Mouse (Mus musculus): ENCODE measurements at regions not wholly inside any gene's neighbourhood (a gene's known extent, or its start where the extent isn't known, plus 50 kb on each side); places are given as distances from the start of the nearest gene placed in this dataset.
A peak's percentile ranks its signal among the peaks of the same experiment; 100 is the strongest.
"Not testable (repeated sequence)": the region's sequence is repeated elsewhere in the genome, so short reads cannot be mapped to it uniquely, and the experiment has no call there.

DNA sequence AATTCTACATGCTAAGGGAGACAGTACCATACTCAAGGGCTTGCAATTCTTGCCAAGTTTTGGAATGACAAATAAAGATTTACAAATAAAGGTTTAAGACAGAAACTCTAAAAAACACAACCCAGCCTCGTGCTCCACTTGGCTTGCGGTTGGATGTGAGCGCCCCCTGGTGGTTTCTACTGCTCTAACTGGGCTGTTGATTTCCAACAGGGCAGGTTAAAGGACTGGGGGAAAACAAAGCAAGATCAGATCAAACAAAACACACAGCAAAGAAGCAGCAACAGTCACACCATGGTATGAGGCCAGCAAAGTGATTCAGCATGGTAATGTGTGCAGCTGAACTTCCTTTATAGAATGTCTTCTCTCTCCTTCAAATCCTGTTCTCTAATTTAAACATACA lies 339.2 kb downstream of the Adam3 start:
- DNase-seq: peak; percentile 91

DNA sequence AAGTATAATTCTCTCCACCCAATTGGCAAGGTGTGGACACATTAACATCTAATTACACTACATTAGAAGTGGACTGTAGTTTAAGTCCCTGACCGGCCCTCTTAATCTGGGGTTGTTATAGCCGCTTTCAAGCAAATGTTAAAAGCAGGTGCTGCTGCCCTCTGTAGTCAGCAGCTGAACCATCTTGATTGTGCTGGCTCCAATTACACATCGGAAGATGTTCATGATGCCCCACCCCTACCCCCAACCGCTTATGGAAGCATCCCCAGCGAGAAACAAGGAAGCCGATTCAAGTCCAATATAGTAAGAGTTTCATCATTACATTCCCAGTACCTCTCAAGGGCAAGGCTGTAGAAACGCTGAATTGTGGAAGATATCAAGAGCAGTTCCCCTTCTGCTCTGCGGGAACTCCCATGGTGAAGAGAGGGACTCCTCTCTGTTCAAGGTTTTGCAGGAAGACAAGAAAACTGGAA lies 341.7 kb downstream of the Adam3 start:
- no peak for DNase-seq

DNA sequence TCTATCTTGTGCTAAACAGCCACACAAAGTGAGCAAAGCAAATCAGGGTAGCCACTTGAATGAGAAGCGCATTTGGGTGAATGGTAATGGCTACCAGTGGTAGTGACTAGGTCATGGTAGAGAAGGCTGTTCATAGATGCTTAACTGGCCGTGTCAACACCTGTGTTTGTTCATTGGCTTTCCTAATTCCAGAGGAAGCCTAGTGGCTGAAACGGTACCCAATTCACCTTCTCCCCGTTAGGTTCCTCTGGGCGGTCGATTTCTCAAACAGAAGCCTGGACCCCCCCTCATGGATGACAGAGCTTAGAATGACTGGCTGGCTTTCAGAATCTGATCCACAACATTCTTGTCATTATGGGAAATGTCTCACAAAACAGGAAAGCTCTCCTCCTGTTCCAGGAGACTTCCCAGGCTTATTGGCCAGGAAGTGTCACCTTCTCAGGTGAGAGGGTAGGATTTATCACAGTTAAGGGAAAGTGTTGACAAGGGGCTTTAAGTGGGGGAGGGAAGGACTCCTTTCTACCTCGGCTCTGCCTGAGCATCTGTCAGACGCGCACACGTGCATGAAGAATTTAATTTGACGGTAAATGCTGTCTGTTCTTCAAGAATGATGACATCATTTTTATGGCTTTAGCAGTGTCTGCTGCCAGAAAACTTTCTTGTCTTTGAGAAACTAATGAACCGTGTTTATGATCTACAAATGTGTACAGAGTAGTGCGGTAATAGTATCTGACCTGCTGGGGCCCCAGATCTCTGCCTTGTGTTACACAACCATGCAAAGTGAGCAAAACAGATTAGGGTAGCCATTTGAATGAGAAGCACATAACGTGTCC lies 342.3 kb downstream of the Adam3 start:
- no peak for DNase-seq

DNA sequence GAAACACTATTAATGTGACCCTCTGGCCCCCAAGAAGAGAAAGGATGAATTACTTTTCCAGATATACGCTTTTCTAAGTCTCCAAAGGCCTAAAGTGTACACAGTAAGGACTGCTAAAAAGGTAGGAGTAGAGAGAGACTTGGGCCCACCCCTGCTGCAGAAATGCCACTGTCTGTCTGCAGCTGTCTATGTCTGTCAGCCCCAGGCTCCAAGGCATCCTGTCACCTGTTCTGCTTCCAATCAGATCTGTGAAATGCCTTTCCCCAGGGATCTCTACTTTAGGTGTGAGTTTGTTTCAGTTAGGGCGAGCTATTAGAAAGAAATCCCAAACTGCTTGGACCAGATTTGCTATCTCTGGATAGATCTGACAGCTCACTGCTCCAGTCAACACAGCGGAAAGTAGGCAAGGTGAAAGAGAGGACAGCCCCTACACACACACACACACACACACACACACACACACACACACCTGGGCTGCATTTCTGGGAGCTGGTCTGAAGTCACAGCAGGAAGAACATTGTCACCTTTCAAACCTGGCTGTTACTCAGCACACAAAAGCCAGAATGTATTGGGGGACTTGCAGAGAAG lies 343.9 kb downstream of the Adam3 start:
- no peak for DNase-seq

GRCm38 (mm10) chr8:24378070-24378469 lies 347.6 kb downstream of the Adam3 start:
- DNase-seq: no peak

- not testable (repeated sequence) for DNase-seq
Measured at GRCm38 (mm10) chr8:24376846-24377245, 348.8 kb downstream of the Adam3 start.

DNA sequence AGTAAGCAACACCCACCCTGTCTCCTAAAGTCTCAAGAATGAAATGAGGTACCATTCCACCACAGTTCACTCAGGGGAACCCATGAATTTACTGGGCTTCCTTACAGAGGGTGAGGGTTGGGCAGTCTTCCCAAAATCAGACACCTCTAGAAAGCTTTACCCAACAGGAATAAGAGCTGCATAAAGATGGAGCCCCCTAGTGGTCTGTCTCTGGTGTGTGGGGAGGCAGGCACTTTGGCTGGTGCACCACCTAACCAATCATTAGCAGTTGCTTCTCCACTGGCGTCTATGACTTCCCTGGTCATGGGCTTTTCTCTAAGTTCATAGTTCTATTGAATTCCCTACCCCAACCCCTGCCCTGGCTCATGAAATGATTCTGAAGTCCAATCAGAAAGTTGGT lies 351.1 kb downstream of the Adam3 start:
- peak; percentile 22 for DNase-seq

DNA sequence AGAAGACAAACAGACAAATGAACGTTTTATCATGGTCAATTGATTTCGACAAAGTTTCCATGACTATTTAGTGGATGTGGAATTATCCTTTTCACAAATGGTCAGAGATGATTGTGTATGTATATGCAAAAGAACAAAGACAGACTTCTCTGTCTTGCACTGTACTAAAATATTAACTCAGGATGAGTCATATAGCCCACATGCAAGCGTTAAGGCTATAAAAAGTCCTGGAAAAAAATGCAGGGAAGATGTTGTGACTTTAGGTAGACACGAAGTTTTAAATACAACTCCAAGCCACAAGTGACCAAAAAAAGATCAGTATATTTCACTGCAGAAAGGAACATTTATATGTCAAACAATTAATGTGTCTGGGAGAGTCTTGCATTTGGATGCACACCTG lies 353.6 kb downstream of the Adam3 start:
- DNase-seq: no peak

GRCm38 (mm10) chr8:24366000-24366399 lies 359.7 kb downstream of the Adam3 start:
- no peak for DNase-seq

DNA sequence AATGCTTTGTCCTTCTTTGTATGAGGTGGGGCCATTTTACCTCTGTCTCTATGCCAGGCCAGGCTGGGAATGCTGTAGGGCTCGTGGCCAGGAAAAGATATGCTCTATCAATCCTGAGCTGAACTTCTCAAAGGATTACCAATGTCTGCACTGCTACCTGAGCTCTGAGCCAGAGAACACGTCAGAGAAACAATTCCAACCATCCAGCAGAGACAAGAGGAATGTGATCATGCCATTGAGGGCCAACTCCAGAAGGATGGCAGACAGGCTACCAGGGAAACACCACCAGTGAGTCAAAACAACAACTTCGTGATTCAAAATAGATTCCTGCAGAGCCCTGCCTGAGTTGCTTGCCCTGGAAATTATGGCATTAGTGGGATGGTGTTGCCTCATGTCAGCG lies 361.0 kb downstream of the Adam3 start:
- no peak for DNase-seq

GRCm38 (mm10) chr8:24359022-24359600 lies 366.5 kb downstream of the Adam3 start:
- no peak for DNase-seq

- no peak for DNase-seq
Measured at GRCm38 (mm10) chr8:24355146-24355545, 370.5 kb downstream of the Adam3 start.

DNA sequence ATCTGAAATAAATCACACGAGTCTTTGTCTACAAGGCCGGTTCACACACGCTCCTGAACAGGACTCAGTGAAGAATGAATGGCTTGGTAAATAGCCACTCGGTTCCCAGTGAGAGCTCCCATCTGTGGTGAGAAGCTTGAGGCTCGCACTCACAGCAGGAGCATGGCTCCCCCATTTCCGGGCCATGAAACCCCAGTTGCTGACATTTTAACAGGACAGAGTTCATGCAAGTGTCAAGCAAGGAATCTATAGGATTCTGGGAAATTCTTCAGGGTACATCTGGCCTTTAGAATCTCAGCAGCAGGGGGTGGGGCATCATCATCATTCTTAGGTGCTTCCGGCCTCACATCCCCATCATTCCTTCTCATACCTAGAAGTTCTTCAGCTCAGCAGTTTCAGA lies 371.8 kb downstream of the Adam3 start:
- DNase-seq: peak; percentile 18

GRCm38 (mm10) chr8:24352322-24352721 lies 373.3 kb downstream of the Adam3 start:
- DNase-seq: no peak

GRCm38 (mm10) chr8:24351760-24352159 lies 373.9 kb downstream of the Adam3 start:
- peak; percentile 28 for DNase-seq

DNA sequence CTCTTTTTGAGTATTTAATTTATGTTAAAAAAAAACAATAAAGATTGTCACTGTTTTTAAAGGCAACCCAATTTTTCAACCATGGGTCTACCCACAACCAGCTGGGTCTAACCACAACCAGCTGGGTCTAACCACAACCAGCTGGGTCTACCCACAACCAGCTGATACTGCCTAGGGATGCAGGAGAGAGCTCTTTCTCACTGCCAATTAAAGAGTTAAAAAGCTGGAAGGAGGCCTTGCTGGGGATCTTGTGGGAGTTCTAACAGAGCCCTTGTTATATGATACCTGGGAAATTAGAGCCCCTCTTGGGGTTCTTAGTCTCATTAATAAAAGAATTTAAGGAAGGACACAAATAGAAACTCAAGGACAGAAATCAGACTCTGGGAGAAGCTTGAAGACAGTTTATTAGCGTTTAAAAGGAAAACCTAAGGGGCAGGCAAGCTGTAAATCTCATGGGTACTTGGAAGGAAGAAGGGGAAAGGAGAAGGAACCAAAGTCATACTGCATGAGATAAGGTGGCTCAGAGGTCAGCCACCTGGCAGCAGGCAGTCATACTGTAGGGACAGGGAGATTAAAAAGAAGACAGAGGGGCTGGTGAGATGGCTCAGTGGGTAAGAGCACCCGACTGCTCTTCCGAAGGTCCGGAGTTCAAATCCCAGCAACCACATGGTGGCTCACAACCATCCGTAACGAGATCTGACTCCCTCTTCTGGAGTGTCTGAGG lies 379.1 kb downstream of the Adam3 start:
- no peak for DNase-seq

- no peak for DNase-seq
Measured at GRCm38 (mm10) chr8:24338694-24339093, 387.0 kb downstream of the Adam3 start.

- DNase-seq: peak; percentile 34
Measured at GRCm38 (mm10) chr8:24337635-24338034, 388.0 kb downstream of the Adam3 start.

- no peak for DNase-seq
Measured at GRCm38 (mm10) chr8:24335709-24336108, 389.9 kb downstream of the Adam3 start.

DNA sequence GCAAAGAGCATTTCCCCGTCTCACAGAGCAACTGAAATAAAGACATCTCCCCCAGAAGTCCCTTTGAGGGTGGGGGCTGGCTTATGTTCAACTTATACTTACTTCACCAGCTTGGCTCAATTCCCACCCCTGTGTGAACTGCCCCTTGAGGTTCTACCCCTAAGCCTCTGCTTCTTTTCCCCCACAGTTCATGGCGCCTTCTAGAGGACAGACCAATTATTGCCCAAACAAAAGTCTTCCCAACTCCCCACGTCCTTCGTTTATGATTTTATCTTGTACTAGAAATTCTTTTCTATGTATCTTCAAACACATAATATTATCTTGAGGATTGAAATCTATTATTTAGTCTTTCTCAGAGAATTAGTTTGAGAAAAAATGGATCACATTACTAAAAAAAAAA lies 391.9 kb downstream of the Adam3 start:
- no peak for DNase-seq

GRCm38 (mm10) chr8:24310893-24311292 lies 414.8 kb downstream of the Adam3 start:
- DNase-seq: no peak

DNA sequence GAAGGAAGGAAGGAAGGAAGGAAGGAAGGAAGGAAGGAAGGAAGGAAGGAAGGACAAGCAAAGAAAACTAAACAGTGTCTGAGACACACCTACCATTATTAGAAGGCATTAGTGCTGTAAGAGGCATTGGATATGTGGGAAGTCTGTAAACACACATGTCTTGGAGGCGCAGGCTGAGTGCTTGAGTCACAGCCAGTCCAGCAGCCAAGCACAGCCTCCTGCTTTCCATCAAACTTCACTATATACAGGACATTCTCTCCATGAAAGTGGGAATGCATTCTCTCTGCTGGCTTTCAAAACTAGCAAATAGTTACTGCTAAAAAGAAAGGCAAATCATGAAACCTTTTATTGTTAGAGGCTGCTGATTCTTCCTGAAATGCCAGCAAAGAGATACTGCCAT lies 431.1 kb downstream of the Adam3 start:
- peak; percentile 31 for DNase-seq

DNA sequence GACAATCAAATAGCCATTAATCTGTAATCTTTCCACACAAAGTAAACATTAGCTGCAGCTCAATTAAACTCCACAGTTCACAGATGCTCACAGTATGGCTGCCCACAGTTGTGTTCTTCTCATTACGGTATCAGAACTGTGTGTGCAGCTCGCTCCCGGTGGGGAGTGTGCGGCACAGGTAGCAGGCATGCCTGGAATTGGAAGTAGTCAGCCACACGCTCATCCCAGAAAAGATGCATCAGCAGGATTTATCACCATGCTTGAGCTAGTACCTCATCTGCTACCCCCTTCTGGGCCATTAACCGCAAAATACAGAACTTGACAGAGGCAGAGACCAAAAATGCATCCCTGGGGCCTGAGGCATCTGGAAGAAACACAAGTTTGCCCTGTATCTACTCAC lies 437.8 kb downstream of the Adam3 start:
- no peak for DNase-seq

Measured in kidney, postnatal 10 days (tissue).